In genomic region chr2:120150571-120150970, GRCm38 (mm10) we compare ENCODE assay signal across 21 mouse cellular contexts. TPM values are rescaled to one million over a fixed set of nuclear protein-coding genes. Genes with fewer than 3 reads are reported as not detected.
DNase-seq lines count a peak whose midpoint lies in the region; ATAC-seq and TF ChIP-seq lines count a peak whose summit lies in the region.
"Had no signal": no experiment of that assay in that cellular context is flagged by ENCODE, and none has a peak within 500 bp of the region (broad histone marks: within the 10 kb centered on the region; RNA-seq: fewer than 3 reads in every experiment).

No protein-coding gene starts in this region.

- ATAC-seq in heart, embryonic 12.5 days (ENCODE audit: insufficient number of reproducible peaks, low FRiP score), result no peak
- no peak for ATAC-seq in heart, embryonic 16.5 days (replicated peaks; ENCODE audit: extremely low read depth, insufficient read depth, low FRiP score)
- peak; percentile 20; the same call in 1 of the 2 replicates for ATAC-seq in monocyte, adult 5-6 weeks (replicated peaks; ENCODE audit: insufficient number of reproducible peaks, low FRiP score, low TSS enrichment, poor library complexity, severe bottlenecking)
- ATAC-seq: CD4-positive, CD25-positive, alpha-beta regulatory T cell, adult 4 months; forebrain, embryonic 16.5 days; hindbrain, postnatal 0 days had no signal

- no peak for TF ChIP-seq CTCF in heart, adult 2 months (IDR thresholded peaks at IDR 0.05)

- TF ChIP-seq EP300 in heart, adult 2 months (IDR thresholded peaks at IDR 0.05; ENCODE audit: insufficient read depth, low read depth, low read length), result no peak

- H3K9me3 ChIP-seq in heart, embryonic 12.5 days (replicated peaks), result no peaks in the 10 kb centered on the region
- no peaks in the 10 kb centered on the region for H3K9me3 ChIP-seq in heart, embryonic 16.5 days (replicated peaks; ENCODE audit: control insufficient read depth, low read length)
- H3K9me3 ChIP-seq: embryonic facial prominence, embryonic 13.5 days; forebrain, embryonic 12.5 days; G1E; hindbrain, embryonic 12.5 days had no signal

- no peak overlapping the region for H3K4me3 ChIP-seq in heart, adult 2 months
- H3K4me3 ChIP-seq in heart, embryonic 12.5 days, result no peak overlapping the region
- no peak overlapping the region for H3K4me3 ChIP-seq in heart, embryonic 16.5 days (ENCODE audit: low read length)
- H3K4me3 ChIP-seq: embryonic facial prominence, embryonic 13.5 days; forebrain, embryonic 12.5 days; hindbrain, embryonic 12.5 days had no signal

- no peak overlapping the region for H3K9ac ChIP-seq in heart, adult 2 months (ENCODE audit: low read depth, low read length)
- no peak overlapping the region for H3K9ac ChIP-seq in heart, embryonic 12.5 days
- no peak overlapping the region for H3K9ac ChIP-seq in heart, embryonic 16.5 days (ENCODE audit: low read length)
- H3K9ac ChIP-seq: embryonic facial prominence, embryonic 13.5 days; forebrain, embryonic 12.5 days; hindbrain, embryonic 12.5 days had no signal

- intact Hi-C loops in heart, adult 2 months (cut with DNase I), result loop anchor here (5.0 kb wide), 1 partner anchor 173 kb away; no protein-coding TSS in a partner anchor
- intact Hi-C loops in heart, postnatal 25 days (cut with DNase I), result no loop called here

- peak overlapping the region; percentile 12; the same call in 1 of the 2 replicates for H3K27ac ChIP-seq in heart, adult 2 months
- no peak overlapping the region for H3K27ac ChIP-seq in heart, embryonic 12.5 days (ENCODE audit: poor library complexity, severe bottlenecking)
- peak overlapping the region; percentile 25; the same call in 1 of the 2 replicates for H3K27ac ChIP-seq in heart, embryonic 16.5 days (ENCODE audit: low read length)
- H3K27ac ChIP-seq: embryonic facial prominence, embryonic 13.5 days; forebrain, embryonic 12.5 days; hindbrain, embryonic 12.5 days; hindbrain, postnatal 0 days had no signal

- H3K4me1 ChIP-seq in heart, adult 2 months (ENCODE audit: control insufficient read depth, insufficient read depth, low read length), result peaks cover 11% of the 10 kb centered on the region
- peaks cover 47% of the 10 kb centered on the region for H3K4me1 ChIP-seq in heart, embryonic 12.5 days (replicated peaks)
- peaks cover 48% of the 10 kb centered on the region for H3K4me1 ChIP-seq in heart, embryonic 16.5 days (ENCODE audit: control insufficient read depth, insufficient read depth, low read length)

- H3K79me2 ChIP-seq in heart, adult 2 months (replicated peaks; ENCODE audit: control insufficient read depth, insufficient read depth, low read length), result peaks cover 7% of the 10 kb centered on the region

- no peak for TF ChIP-seq POLR2A in heart, adult 2 months (IDR thresholded peaks at IDR 0.05; ENCODE audit: insufficient read depth, low read depth, low read length)

- H3K4me2 ChIP-seq in heart, embryonic 12.5 days, result no peak overlapping the region
- H3K4me2 ChIP-seq in heart, embryonic 16.5 days (ENCODE audit: low read depth, low read length), result no peak overlapping the region
- H3K4me2 ChIP-seq: embryonic facial prominence, embryonic 13.5 days; forebrain, embryonic 12.5 days; hindbrain, embryonic 12.5 days had no signal

- H3K27me3 ChIP-seq in heart, adult 2 months (ENCODE audit: control insufficient read depth, insufficient read depth, low read length), result no peaks in the 10 kb centered on the region
- no peaks in the 10 kb centered on the region for H3K27me3 ChIP-seq in heart, embryonic 12.5 days (replicated peaks)
- H3K27me3 ChIP-seq in heart, embryonic 16.5 days (ENCODE audit: control insufficient read depth, insufficient read depth, low read length), result no peaks in the 10 kb centered on the region

- peaks cover 28% of the 10 kb centered on the region for H3K36me3 ChIP-seq in heart, adult 2 months (ENCODE audit: control insufficient read depth, insufficient read depth, low read length)
- H3K36me3 ChIP-seq in heart, embryonic 12.5 days, result peaks cover 14% of the 10 kb centered on the region
- peaks cover 8% of the 10 kb centered on the region; the same call in 1 of the 2 replicates for H3K36me3 ChIP-seq in heart, embryonic 16.5 days (ENCODE audit: control insufficient read depth, insufficient read depth)
- H3K36me3 ChIP-seq: embryonic facial prominence, embryonic 13.5 days; forebrain, embryonic 12.5 days; hindbrain, embryonic 12.5 days had no signal

- DNase-seq in heart, adult 2 months, result no peak
- no peak for DNase-seq in heart, postnatal 25 days (ENCODE audit: low spot score)
- peak; percentile 39 for DNase-seq in A20 (ENCODE audit: low read depth, low spot score)
- DNase-seq in cerebellum, postnatal 4 days (ENCODE audit: low spot score in 2 of 2), result no peak
- DNase-seq: adrenal gland, adult 8-10 months; adrenal gland, postnatal 36 days; cerebellum, adult 2 months; cerebellum, postnatal 14 days; gastrocnemius, postnatal 14 days; kidney, adult 11 months; kidney, adult 9 months had no signal

- 51% methylated on average over 3 of the region's 3 CpGs for WGBS in heart, adult 2 months
- 76% methylated on average over 3 of the region's 3 CpGs for WGBS in heart, embryonic 12.5 days
- WGBS in heart, embryonic 16.5 days, result 71% methylated on average over 3 of the region's 3 CpGs

RNA-seq across cellular contexts. Expression of gene Ehd4, which starts 3.8 kb away (rescaled TPM):
- 100 to 1,000 TPM; 330 to 373 TPM for total RNA-seq in heart, adult 2 months (2021)
- 213 and 279 TPM in 2 replicates for polyA plus RNA-seq in heart, adult 2 months (2012; rRNA removed)
- polyA plus RNA-seq in heart, embryonic 12.5 days (2016; fragmentation: Nextera tagmentation; extraction: Ambion mirVana), result 159 and 186 TPM in 2 replicates
- 163 and 195 TPM in 2 replicates for polyA plus RNA-seq in heart, embryonic 16.5 days (2015; fragmentation: Nextera tagmentation; extraction: Ambion mirVana)
- 100 to 1,000 TPM; 377 to 459 TPM for total RNA-seq in heart, postnatal 25 days (2021)
- 102 to 129 TPM (median 116 TPM) in 3 replicates for total RNA-seq in monocyte, adult 5-6 weeks (2017)
